Mouse (Mus musculus): ENCODE measurements around the gene Hoxb4.

GRCm38 (mm10) chr11:96340698-96341365 lies 22.8 kb downstream of the Hoxb4 start:
- no peak for TF ChIP-seq CTCF (conservative IDR thresholded peaks at IDR 0.05 in 1 of 2, IDR thresholded peaks at IDR 0.05 in 1 of 2; ENCODE audit: low read depth in 2 of 2, low read length in 2 of 2)
- no peak for TF ChIP-seq POLR2AphosphoS2 (IDR thresholded peaks at IDR 0.05; ENCODE audit: low read depth, low read length)
- TF ChIP-seq MEF2A (IDR thresholded peaks at IDR 0.05; ENCODE audit: borderline replicate concordance, low read depth, low read length) = no peak
- no peak for TF ChIP-seq ZMIZ1 (IDR thresholded peaks at IDR 0.05; ENCODE audit: low read depth, low read length)
- no peak for TF ChIP-seq MAX (IDR thresholded peaks at IDR 0.05; ENCODE audit: low read length)
- no peak for TF ChIP-seq TCF12 (IDR thresholded peaks at IDR 0.05; ENCODE audit: low read depth, low read length)
- no peak for TF ChIP-seq POLR2A (IDR thresholded peaks at IDR 0.05; ENCODE audit: low read depth, low read length)
